In genomic region chr17:86918786-86919185, GRCm38 (mm10) we compare ENCODE assay signal across 10 mouse cellular contexts. TPM values are rescaled to one million over a fixed set of nuclear protein-coding genes. Genes with fewer than 3 reads are reported as not detected.
A peak's percentile ranks its signal among the peaks of the same experiment; 100 is the strongest.
DNase-seq lines count a peak whose midpoint lies in the region; ATAC-seq and TF ChIP-seq lines count a peak whose summit lies in the region.
"Had no signal": no experiment of that assay in that cellular context is flagged by ENCODE, and none has a peak within 500 bp of the region (broad histone marks: within the 10 kb centered on the region; RNA-seq: fewer than 3 reads in every experiment).

No protein-coding gene starts in this region.

- TF ChIP-seq POLR2A in MEL (IDR thresholded peaks at IDR 0.05; ENCODE audit: control insufficient read depth in 1 of 2, insufficient read depth in 1 of 2, low read depth in 1 of 2, low read length in 2 of 2, poor library complexity in 1 of 2), result no peak

- no peak overlapping the region for H3K4me2 ChIP-seq in kidney, embryonic 16.5 days (replicated peaks; ENCODE audit: low read depth, low read length)
- no peak overlapping the region for H3K4me2 ChIP-seq in hindbrain, embryonic 11.5 days (replicated peaks; ENCODE audit: low read depth, low read length)
- H3K4me2 ChIP-seq in intestine, embryonic 15.5 days (replicated peaks), result no peak overlapping the region
- H3K4me2 ChIP-seq: hindbrain, embryonic 15.5 days; midbrain, embryonic 15.5 days had no signal

- H3K9ac ChIP-seq in kidney, embryonic 16.5 days (replicated peaks; ENCODE audit: low read length), result no peak overlapping the region
- no peak overlapping the region for H3K9ac ChIP-seq in MEL (ENCODE audit: control insufficient read depth, low read depth, low read length, poor library complexity, severe bottlenecking)
- no peak overlapping the region for H3K9ac ChIP-seq in hindbrain, embryonic 11.5 days (ENCODE audit: low read depth, low read length)
- no peak overlapping the region for H3K9ac ChIP-seq in intestine, embryonic 15.5 days
- H3K9ac ChIP-seq: hindbrain, embryonic 15.5 days; midbrain, embryonic 15.5 days had no signal

- H3K9me3 ChIP-seq in kidney, embryonic 16.5 days (ENCODE audit: low read length), result no peaks in the 10 kb centered on the region
- H3K9me3 ChIP-seq in MEL (replicated peaks; ENCODE audit: insufficient read depth, low read length), result no peaks in the 10 kb centered on the region
- no peaks in the 10 kb centered on the region for H3K9me3 ChIP-seq in hindbrain, embryonic 11.5 days (ENCODE audit: control insufficient read depth, low read length)
- no peaks in the 10 kb centered on the region for H3K9me3 ChIP-seq in intestine, embryonic 15.5 days
- H3K9me3 ChIP-seq: hindbrain, embryonic 15.5 days; midbrain, embryonic 15.5 days had no signal

- ATAC-seq in kidney, embryonic 16.5 days (ENCODE audit: low FRiP score, low TSS enrichment), result no peak
- ATAC-seq in neutrophil, adult 5-6 weeks (ENCODE audit: extremely low read depth, insufficient number of reproducible peaks, low FRiP score, poor library complexity, severe bottlenecking), result peak; percentile 42; the same call in 1 of the 2 replicates
- no peak for ATAC-seq in hindbrain, embryonic 11.5 days (ENCODE audit: low FRiP score)
- ATAC-seq in intestine, embryonic 15.5 days, result no peak
- ATAC-seq: midbrain, embryonic 15.5 days had no signal

- peak; percentile 81 for TF ChIP-seq RAD21 in MEL (IDR thresholded peaks at IDR 0.05; ENCODE audit: low read depth, low read length)

- H3K4me3 ChIP-seq in kidney, embryonic 16.5 days (ENCODE audit: low read length), result no peak overlapping the region
- H3K4me3 ChIP-seq in MEL (ENCODE audit: control insufficient read depth in 1 of 2, insufficient read depth in 1 of 2, low read depth in 2 of 2, low read length in 2 of 2), result no peak overlapping the region
- no peak overlapping the region for H3K4me3 ChIP-seq in hindbrain, embryonic 11.5 days (ENCODE audit: low read depth, low read length)
- no peak overlapping the region for H3K4me3 ChIP-seq in intestine, embryonic 15.5 days (replicated peaks)
- H3K4me3 ChIP-seq: hindbrain, embryonic 15.5 days; midbrain, embryonic 15.5 days had no signal

- H3K79me2 ChIP-seq in MEL (ENCODE audit: control insufficient read depth, insufficient read depth, low read length, poor library complexity), result no peaks in the 10 kb centered on the region

- TF ChIP-seq EP300 in MEL (IDR thresholded peaks at IDR 0.05; ENCODE audit: low read depth in 1 of 2, low read length in 2 of 2), result no peak

- DNase-seq in kidney, adult 9 months, result peak; percentile 49
- peak; percentile 50 for DNase-seq in MEL (ENCODE audit: low read depth, low spot score)
- DNase-seq in gastrocnemius, postnatal 10 days, result peak; percentile 42
- no peak for DNase-seq in urinary bladder, postnatal 4 days (ENCODE audit: low spot score in 2 of 2)
- no peak for DNase-seq in hindbrain, embryonic 11.5 days (ENCODE audit: low spot score)

- no peaks in the 10 kb centered on the region for H3K36me3 ChIP-seq in kidney, embryonic 16.5 days (ENCODE audit: insufficient read depth, low read length)
- no peaks in the 10 kb centered on the region for H3K36me3 ChIP-seq in MEL (ENCODE audit: control insufficient read depth in 1 of 2, insufficient read depth in 2 of 2, low read length in 2 of 2)
- H3K36me3 ChIP-seq in hindbrain, embryonic 11.5 days (ENCODE audit: control insufficient read depth, insufficient read depth, low read length), result no peaks in the 10 kb centered on the region
- H3K36me3 ChIP-seq in intestine, embryonic 15.5 days, result no peaks in the 10 kb centered on the region
- H3K36me3 ChIP-seq: hindbrain, embryonic 15.5 days; midbrain, embryonic 15.5 days had no signal

- H3K4me1 ChIP-seq in kidney, embryonic 16.5 days (ENCODE audit: insufficient read depth, low read length), result 0 out of 2 replicates have a peak, but pooled peaks cover 5% of the 10 kb centered on the region
- H3K4me1 ChIP-seq in MEL (ENCODE audit: control insufficient read depth in 1 of 2, insufficient read depth in 2 of 2, low read length in 2 of 2), result peaks cover 0 to 4% of the 10 kb centered on the region in 2 experiments; a peak in 1 of 4 replicates
- H3K4me1 ChIP-seq in hindbrain, embryonic 11.5 days (replicated peaks; ENCODE audit: control insufficient read depth, insufficient read depth, low read length), result no peaks in the 10 kb centered on the region
- H3K4me1 ChIP-seq in intestine, embryonic 15.5 days (replicated peaks), result no peaks in the 10 kb centered on the region
- H3K4me1 ChIP-seq: hindbrain, embryonic 15.5 days; midbrain, embryonic 15.5 days had no signal

- H3K27ac ChIP-seq in kidney, embryonic 16.5 days (ENCODE audit: low read length), result no peak overlapping the region
- H3K27ac ChIP-seq in MEL (ENCODE audit: control insufficient read depth, low read depth, low read length), result no peak overlapping the region
- no peak overlapping the region for H3K27ac ChIP-seq in hindbrain, embryonic 11.5 days (ENCODE audit: low read depth, low read length)
- no peak overlapping the region for H3K27ac ChIP-seq in intestine, embryonic 15.5 days
- H3K27ac ChIP-seq: hindbrain, embryonic 15.5 days; midbrain, embryonic 15.5 days had no signal

- WGBS in kidney, embryonic 16.5 days, result 71% methylated on average over 6 of the region's 6 CpGs
- WGBS in hindbrain, embryonic 11.5 days, result 77% methylated on average over 6 of the region's 6 CpGs
- 67% methylated on average over 6 of the region's 6 CpGs for WGBS in intestine, embryonic 15.5 days

- TF ChIP-seq CTCF in MEL (IDR thresholded peaks at IDR 0.05 in 2 of 3, conservative IDR thresholded peaks at IDR 0.05 in 1 of 3; ENCODE audit: control insufficient read depth in 1 of 3, insufficient read depth in 1 of 3, low read depth in 2 of 3, low read length in 3 of 3, poor library complexity in 1 of 3, severe bottlenecking in 1 of 3), result peak; percentile 44 to 75 (median 72)

- H3K27me3 ChIP-seq in kidney, embryonic 16.5 days (ENCODE audit: insufficient read depth, low read length), result no peaks in the 10 kb centered on the region
- no peaks in the 10 kb centered on the region; a peak in 1 of 4 replicates for H3K27me3 ChIP-seq in MEL (ENCODE audit: control insufficient read depth in 1 of 2, insufficient read depth in 2 of 2, low read length in 2 of 2)
- no peaks in the 10 kb centered on the region for H3K27me3 ChIP-seq in hindbrain, embryonic 11.5 days (ENCODE audit: control insufficient read depth, insufficient read depth, low read length)
- no peaks in the 10 kb centered on the region for H3K27me3 ChIP-seq in intestine, embryonic 15.5 days (replicated peaks)
- H3K27me3 ChIP-seq: hindbrain, embryonic 15.5 days; midbrain, embryonic 15.5 days had no signal

TF ChIP-seq in MEL, 35 proteins besides CTCF, POLR2A, EP300 and RAD21 (continues in another document):
- TF ChIP-seq KAT2A (conservative IDR thresholded peaks at IDR 0.05; ENCODE audit: low read depth, low read length), result no peak
- no peak for TF ChIP-seq ZNF384 (IDR thresholded peaks at IDR 0.05; ENCODE audit: low read depth, low read length)
- TF ChIP-seq HCFC1 (IDR thresholded peaks at IDR 0.05; ENCODE audit: low read depth, low read length), result no peak
- no peak for TF ChIP-seq GATA1 (IDR thresholded peaks at IDR 0.05; ENCODE audit: low read depth, low read length)
- no peak for TF ChIP-seq MEF2A (IDR thresholded peaks at IDR 0.05; ENCODE audit: extremely low read depth, insufficient replicate concordance, low read depth, low read length, poor library complexity, severe bottlenecking)
- no peak for TF ChIP-seq ZKSCAN1 (IDR thresholded peaks at IDR 0.05; ENCODE audit: low read depth, low read length)
- TF ChIP-seq SIN3A (IDR thresholded peaks at IDR 0.05; ENCODE audit: low read length), result 0 out of 2 replicates have a peak, but pooled peaks have one; percentile 26
- TF ChIP-seq GABPA (IDR thresholded peaks at IDR 0.05; ENCODE audit: low read depth, low read length), result no peak
- TF ChIP-seq ETS1 (IDR thresholded peaks at IDR 0.05; ENCODE audit: low read depth, low read length), result no peak
- TF ChIP-seq USF1 (IDR thresholded peaks at IDR 0.05; ENCODE audit: low read depth, low read length), result 0 out of 2 replicates have a peak, but pooled peaks have one; percentile 40
- TF ChIP-seq ZC3H11A (IDR thresholded peaks at IDR 0.05; ENCODE audit: low read depth, low read length), result peak; percentile 78
- TF ChIP-seq USF2 (IDR thresholded peaks at IDR 0.05; ENCODE audit: borderline replicate concordance in 1 of 2, insufficient read depth in 1 of 2, low read depth in 1 of 2, low read length in 2 of 2), result no peak
- TF ChIP-seq TCF12 (IDR thresholded peaks at IDR 0.05; ENCODE audit: low read depth, low read length), result no peak
- no peak for TF ChIP-seq CHD2 (IDR thresholded peaks at IDR 0.05; ENCODE audit: low read length)

RNA-seq across cellular contexts. Expression of gene Tmem247, which starts 1.6 kb away (rescaled TPM):
- polyA plus RNA-seq in kidney, embryonic 16.5 days (2015; fragmentation: Nextera tagmentation; extraction: Ambion mirVana), result not detected in 2 replicates
- total RNA-seq in MEL (2012; rRNA removed), result not detected in 2 replicates
- not detected for polyA plus RNA-seq in MEL (2012; ENCODE audit: insufficient read depth in 1 of 2, insufficient read length in 2 of 2, low read depth in 1 of 2, low replicate concordance in 2 of 2, missing spikeins in 1 of 2)
- total RNA-seq in gastrocnemius, postnatal 10 days (2021), result not detected
- not detected in 2 replicates for total RNA-seq in neutrophil, adult 5-6 weeks (2017)
- not detected in 2 replicates for polyA plus RNA-seq in hindbrain, embryonic 11.5 days (2014; fragmentation: Nextera tagmentation; extraction: Ambion mirVana)
- polyA plus RNA-seq in intestine, embryonic 15.5 days (2015; fragmentation: Nextera tagmentation; extraction: Ambion mirVana), result not detected in 2 replicates
- polyA plus RNA-seq: hindbrain, embryonic 15.5 days; midbrain, embryonic 15.5 days had no signal

RNA-seq across cellular contexts. Expression of gene Atp6v1e2, which starts 28.9 kb away (rescaled TPM):
- not detected in 2 replicates for polyA plus RNA-seq in kidney, embryonic 16.5 days (2015; fragmentation: Nextera tagmentation; extraction: Ambion mirVana)
- total RNA-seq in MEL (2012; rRNA removed), result not detected in 2 replicates
- not detected for polyA plus RNA-seq in MEL (2012; ENCODE audit: insufficient read depth in 1 of 2, insufficient read length in 2 of 2, low read depth in 1 of 2, low replicate concordance in 2 of 2, missing spikeins in 1 of 2)
- not detected for total RNA-seq in gastrocnemius, postnatal 10 days (2021)
- total RNA-seq in neutrophil, adult 5-6 weeks (2017), result not detected in 2 replicates
- polyA plus RNA-seq in hindbrain, embryonic 11.5 days (2014; fragmentation: Nextera tagmentation; extraction: Ambion mirVana), result not detected in 2 replicates
- not detected in 2 replicates for polyA plus RNA-seq in intestine, embryonic 15.5 days (2015; fragmentation: Nextera tagmentation; extraction: Ambion mirVana)
- polyA plus RNA-seq: midbrain, embryonic 15.5 days had no signal

RNA-seq across cellular contexts. Expression of gene Rhoq, which starts 44.1 kb away (rescaled TPM):
- polyA plus RNA-seq in kidney, embryonic 16.5 days (2015; fragmentation: Nextera tagmentation; extraction: Ambion mirVana), result 12.9 and 14.0 TPM in 2 replicates
- 3.1 and 3.7 TPM in 2 replicates for total RNA-seq in MEL (2012; rRNA removed)
- polyA plus RNA-seq in MEL (2012; ENCODE audit: insufficient read depth in 1 of 2, insufficient read length in 2 of 2, low read depth in 1 of 2, low replicate concordance in 2 of 2, missing spikeins in 1 of 2), result 10 to 100 TPM in 1 of 2 experiments, 1 to 10 TPM in 1; 9.4 to 34.9 TPM
- total RNA-seq in gastrocnemius, postnatal 10 days (2021), result 100 to 1,000 TPM; 145 to 153 TPM
- 29.7 and 34.4 TPM in 2 replicates for total RNA-seq in neutrophil, adult 5-6 weeks (2017)
- polyA plus RNA-seq in hindbrain, embryonic 11.5 days (2014; fragmentation: Nextera tagmentation; extraction: Ambion mirVana), result 10.7 and 13.1 TPM in 2 replicates
- polyA plus RNA-seq in intestine, embryonic 15.5 days (2015; fragmentation: Nextera tagmentation; extraction: Ambion mirVana), result 11.2 and 11.6 TPM in 2 replicates

Comparison
In these comparisons a context has a peak if more than half of its experiments do, and no peak if none do; other contexts are left out.
1. DNase-seq: peak in kidney, adult 9 months (single experiment), MEL (single experiment) and gastrocnemius, postnatal 10 days (single experiment); none in urinary bladder, postnatal 4 days (0 of 2) and hindbrain, embryonic 11.5 days (single experiment).